In genomic region chr13:49146040-49146697, GRCm38 (mm10) we compare ENCODE assay signal across 9 mouse cellular contexts. TPM values are rescaled to one million over a fixed set of nuclear protein-coding genes. Genes with fewer than 3 reads are reported as not detected.
A peak's percentile ranks its signal among the peaks of the same experiment; 100 is the strongest.
DNase-seq lines count a peak whose midpoint lies in the region; ATAC-seq and TF ChIP-seq lines count a peak whose summit lies in the region.
"Had no signal": no experiment of that assay in that cellular context is flagged by ENCODE, and none has a peak within 500 bp of the region (broad histone marks: within the 10 kb centered on the region; RNA-seq: fewer than 3 reads in every experiment).

No protein-coding gene starts in this region.

- H3K4me1 ChIP-seq in heart, embryonic 11.5 days (ENCODE audit: control insufficient read depth, insufficient read depth, low read length), result peaks cover 19% of the 10 kb centered on the region
- H3K4me1 ChIP-seq in cortical plate, adult 2 months (ENCODE audit: control insufficient read depth, insufficient read depth, low read length), result peaks cover 6% of the 10 kb centered on the region; the same call in 1 of the 2 replicates
- H3K4me1 ChIP-seq in hindbrain, embryonic 13.5 days (replicated peaks), result peaks cover 53% of the 10 kb centered on the region
- H3K4me1 ChIP-seq in midbrain, embryonic 13.5 days (replicated peaks), result peaks cover 51% of the 10 kb centered on the region

- no peaks in the 10 kb centered on the region for H3K9me3 ChIP-seq in heart, embryonic 11.5 days (replicated peaks; ENCODE audit: control insufficient read depth, low read length)
- no peaks in the 10 kb centered on the region for H3K9me3 ChIP-seq in hindbrain, embryonic 13.5 days
- no peaks in the 10 kb centered on the region for H3K9me3 ChIP-seq in midbrain, embryonic 13.5 days

- H3K4me3 ChIP-seq in heart, embryonic 11.5 days (ENCODE audit: low read depth, low read length), result peak overlapping the region; percentile 65
- peak overlapping the region; percentile 89 for H3K4me3 ChIP-seq in cortical plate, adult 2 months (ENCODE audit: insufficient read depth, low read length)
- peak overlapping the region; percentile 94 for H3K4me3 ChIP-seq in hindbrain, embryonic 13.5 days
- H3K4me3 ChIP-seq in midbrain, embryonic 13.5 days (replicated peaks), result peak overlapping the region; percentile 97

- intact Hi-C loops in heart, postnatal 10 days (cut with DNase I), result loop anchor here (5.0 kb wide), 1 partner anchor 89 kb away; no protein-coding TSS in a partner anchor

- WGBS in heart, embryonic 11.5 days (ENCODE audit: insufficient replicate concordance), result 25% methylated on average over 17 of the region's 17 CpGs
- 17% methylated on average over 17 of the region's 17 CpGs for WGBS in hindbrain, embryonic 13.5 days
- WGBS in midbrain, embryonic 13.5 days, result 26% methylated on average over 17 of the region's 17 CpGs

- no peak for ATAC-seq in heart, embryonic 11.5 days (replicated peaks; ENCODE audit: insufficient number of reproducible peaks, low FRiP score, low TSS enrichment)
- ATAC-seq in hindbrain, embryonic 13.5 days (ENCODE audit: low FRiP score), result no peak
- ATAC-seq in midbrain, embryonic 13.5 days, result peak; percentile 7; the same call in 1 of the 2 replicates

- H3K4me2 ChIP-seq in heart, embryonic 11.5 days, result peak overlapping the region; percentile 84
- H3K4me2 ChIP-seq in hindbrain, embryonic 13.5 days, result peak overlapping the region; percentile 82
- H3K4me2 ChIP-seq in midbrain, embryonic 13.5 days (replicated peaks), result peak overlapping the region; percentile 97

- TF ChIP-seq POLR2A in cortical plate, adult 2 months (IDR thresholded peaks at IDR 0.05; ENCODE audit: extremely low read depth, insufficient read depth, low read length), result peak; percentile 32; the same call in 1 of the 2 replicates

- H3K27ac ChIP-seq in heart, embryonic 11.5 days (ENCODE audit: low read depth, low read length), result no peak overlapping the region
- H3K27ac ChIP-seq in cortical plate, adult 2 months (ENCODE audit: insufficient read depth, low read length), result peak overlapping the region; percentile 30
- peak overlapping the region; percentile 92 for H3K27ac ChIP-seq in hindbrain, embryonic 13.5 days
- H3K27ac ChIP-seq in midbrain, embryonic 13.5 days, result peak overlapping the region; percentile 95

- no peak for TF ChIP-seq CTCF in cortical plate, adult 2 months (IDR thresholded peaks at IDR 0.05; ENCODE audit: extremely low read depth, insufficient read depth, low read length)

- peaks cover 78% of the 10 kb centered on the region for H3K27me3 ChIP-seq in heart, embryonic 11.5 days (ENCODE audit: control insufficient read depth, insufficient read depth, low read length)
- H3K27me3 ChIP-seq in hindbrain, embryonic 13.5 days, result peaks cover 27% of the 10 kb centered on the region
- H3K27me3 ChIP-seq in midbrain, embryonic 13.5 days, result peaks cover 19% of the 10 kb centered on the region; the same call in 1 of the 2 replicates

- no peak overlapping the region for H3K9ac ChIP-seq in heart, embryonic 11.5 days (ENCODE audit: low read depth, low read length)
- H3K9ac ChIP-seq in hindbrain, embryonic 13.5 days, result peak overlapping the region; percentile 92
- H3K9ac ChIP-seq in midbrain, embryonic 13.5 days (replicated peaks), result peak overlapping the region; percentile 98

- H3K36me3 ChIP-seq in heart, embryonic 11.5 days (ENCODE audit: control insufficient read depth, insufficient read depth, low read length), result no peaks in the 10 kb centered on the region
- peaks cover 11% of the 10 kb centered on the region for H3K36me3 ChIP-seq in hindbrain, embryonic 13.5 days
- H3K36me3 ChIP-seq in midbrain, embryonic 13.5 days, result peaks cover 3% of the 10 kb centered on the region; the same call in 1 of the 2 replicates

- no peak for DNase-seq in heart, postnatal 10 days
- DNase-seq in MN1 (ENCODE audit: low spot score), result no peak
- DNase-seq in layer of hippocampus, postnatal 14 days (ENCODE audit: low spot score in 2 of 2), result no peak
- no peak for DNase-seq in urinary bladder, adult 18-20 months (ENCODE audit: low spot score in 2 of 2)

RNA-seq across cellular contexts. Expression of gene Wnk2, which starts 1.6 kb away (rescaled TPM):
- polyA plus RNA-seq in heart, embryonic 11.5 days (2014; fragmentation: Nextera tagmentation; extraction: Ambion mirVana), result 0.99 and 1.6 TPM in 2 replicates
- total RNA-seq in heart, postnatal 10 days (2021), result 10 to 100 TPM; 26.9 to 27.6 TPM
- 62.4 and 65.4 TPM in 2 replicates for polyA plus RNA-seq in cortical plate, adult 2 months (2012; rRNA removed)
- 20.3 and 20.7 TPM in 2 replicates for polyA plus RNA-seq in hindbrain, embryonic 13.5 days (2015; fragmentation: Nextera tagmentation; extraction: Ambion mirVana)
- polyA plus RNA-seq in midbrain, embryonic 13.5 days (2015; fragmentation: Nextera tagmentation; extraction: Ambion mirVana), result 19.3 and 21.0 TPM in 2 replicates
- 10 to 100 TPM; 91.9 to 99.8 TPM for total RNA-seq in layer of hippocampus, postnatal 14 days (2021)
- total RNA-seq: MEL had no signal

RNA-seq across cellular contexts. Expression of gene Ninj1, which starts 41.1 kb away (rescaled TPM):
- 59.1 and 60.6 TPM in 2 replicates for polyA plus RNA-seq in heart, embryonic 11.5 days (2014; fragmentation: Nextera tagmentation; extraction: Ambion mirVana)
- 10 to 100 TPM; 45.2 to 88.0 TPM for total RNA-seq in heart, postnatal 10 days (2021)
- polyA plus RNA-seq in cortical plate, adult 2 months (2012; rRNA removed), result 50.2 and 55.1 TPM in 2 replicates
- polyA plus RNA-seq in hindbrain, embryonic 13.5 days (2015; fragmentation: Nextera tagmentation; extraction: Ambion mirVana), result 19.3 and 19.9 TPM in 2 replicates
- 12.6 and 14.6 TPM in 2 replicates for polyA plus RNA-seq in midbrain, embryonic 13.5 days (2015; fragmentation: Nextera tagmentation; extraction: Ambion mirVana)
- 10 to 100 TPM; 24.4 to 26.4 TPM for total RNA-seq in layer of hippocampus, postnatal 14 days (2021)
